Mouse (Mus musculus) MEL (cell line): Measurements from ENCODE around the gene Smim17.

Experiments used
- BHLHE40 ChIP-seq: IDR thresholded peaks from 2 replicates; pipeline ENCODE4 v1.6.1; 2012; ENCODE audit warnings: low read depth, mild to moderate bottlenecking, inconsistent platforms, low read length, improper control_type of control experiment, borderline replicate concordance
- CHD2 ChIP-seq: IDR thresholded peaks from 2 replicates; pipeline ENCODE4 v1.6.1; 2011; ENCODE audit warnings: low read length, improper control_type of control experiment
- CTCF ChIP-seq, 3 experiments: IDR thresholded peaks in 2 of 3; conservative IDR thresholded peaks in 1 of 3; 2 replicates each; pipeline ENCODE4 v1.5.1; 2011 to 2012; ENCODE audit warnings: low read length in 3 of 3, low read depth in 2 of 3, mild to moderate bottlenecking in 2 of 3, improper control_type of control experiment in 1 of 3, inconsistent platforms in 1 of 3, mixed read lengths in 1 of 3, moderate library complexity in 1 of 3; ENCODE audit not compliant: control insufficient read depth in 1 of 3, insufficient read depth in 1 of 3, poor library complexity in 1 of 3, severe bottlenecking in 1 of 3
- EP300 ChIP-seq, 2 experiments: IDR thresholded peaks; 2 replicates each; pipeline ENCODE4 v1.6.1; 2011; ENCODE audit warnings: improper control_type of control experiment in 2 of 2, low read length in 2 of 2, low read depth in 1 of 2, mild to moderate bottlenecking in 1 of 2
- GATA1 ChIP-seq: IDR thresholded peaks from 2 replicates; pipeline ENCODE4 v1.6.1; 2011; ENCODE audit warnings: low read depth, low read length, improper control_type of control experiment
- HCFC1 ChIP-seq: IDR thresholded peaks from 2 replicates; pipeline ENCODE4 v1.6.1; 2012; ENCODE audit warnings: low read depth, mild to moderate bottlenecking, inconsistent platforms, low read length, improper control_type of control experiment, moderate library complexity
- MAFK ChIP-seq: IDR thresholded peaks from 2 replicates; pipeline ENCODE4 v1.6.1; 2011; ENCODE audit warnings: low read depth, mild to moderate bottlenecking, low read length, improper control_type of control experiment, borderline replicate concordance
- MAZ ChIP-seq: IDR thresholded peaks from 2 replicates; pipeline ENCODE4 v1.6.1; 2012; ENCODE audit warnings: low read depth, mild to moderate bottlenecking, inconsistent platforms, low read length, improper control_type of control experiment
- POLR2A ChIP-seq, 2 experiments: IDR thresholded peaks; 2 replicates each; pipeline ENCODE4 v1.6.1; 2011 to 2012; ENCODE audit warnings: low read length in 2 of 2, mild to moderate bottlenecking in 2 of 2, control low read depth in 1 of 2, improper control_type of control experiment in 1 of 2, low read depth in 1 of 2, moderate library complexity in 1 of 2; ENCODE audit not compliant: control insufficient read depth in 1 of 2, insufficient read depth in 1 of 2, poor library complexity in 1 of 2
- SIN3A ChIP-seq: IDR thresholded peaks from 2 replicates; pipeline ENCODE4 v1.6.1; 2012; ENCODE audit warnings: low read length, improper control_type of control experiment, inconsistent platforms
- SMC3 ChIP-seq: IDR thresholded peaks from 2 replicates; pipeline ENCODE4 v1.6.1; 2011; ENCODE audit warnings: low read depth, low read length, improper control_type of control experiment
- TBP ChIP-seq: IDR thresholded peaks from 2 replicates; pipeline ENCODE4 v1.8.0; 2011; ENCODE audit warnings: low read depth, low read length, improper control_type of control experiment
- TCF12 ChIP-seq: IDR thresholded peaks from 2 replicates; pipeline ENCODE4 v1.6.1; 2014; ENCODE audit warnings: low read depth, mild to moderate bottlenecking, inconsistent platforms, low read length, improper control_type of control experiment, moderate library complexity

GRCm38 (mm10) chr7:6397996-6398975 is at the start of gene Smim17:
- TF ChIP-seq MAFK (no peak), SIN3A (no peak), EP300 (IDR thresholded peaks at IDR 0.05; ENCODE audit: low read depth in 1 of 2, low read length in 2 of 2) (no peak), BHLHE40 (no peak), GATA1 (no peak), CTCF (IDR thresholded peaks at IDR 0.05 in 2 of 3, conservative IDR thresholded peaks at IDR 0.05 in 1 of 3; ENCODE audit: control insufficient read depth in 1 of 3, insufficient read depth in 1 of 3, low read depth in 2 of 3, low read length in 3 of 3, poor library complexity in 1 of 3, severe bottlenecking in 1 of 3) (no peak), TBP (no peak), SMC3 (no peak), POLR2A (IDR thresholded peaks at IDR 0.05; ENCODE audit: control insufficient read depth in 1 of 2, insufficient read depth in 1 of 2, low read depth in 1 of 2, low read length in 2 of 2, poor library complexity in 1 of 2) (no peak), HCFC1 (no peak), CHD2 (no peak), MAZ (no peak), TCF12 (no peak)
